Mouse (Mus musculus): ENCODE measurements at regions not wholly inside any gene's neighbourhood (a gene's known extent, or its start where the extent isn't known, plus 50 kb on each side); places are given as distances from the start of the nearest gene placed in this dataset.

- peak; percentile 17 for DNase-seq
Observed at GRCm38 (mm10) chrX:11859396-11859795, 300.8 kb downstream of the Bcor start.

- no peak for DNase-seq
Observed at GRCm38 (mm10) chrX:11861119-11861708, 298.9 kb downstream of the Bcor start.

- DNase-seq = no peak
Observed at GRCm38 (mm10) chrX:11861892-11862291, 298.3 kb downstream of the Bcor start.

GRCm38 (mm10) chrX:11863106-11863505 is 297.0 kb downstream of the Bcor start:
- no peak for DNase-seq

GRCm38 (mm10) chrX:11873913-11874312 is 286.2 kb downstream of the Bcor start:
- no peak for DNase-seq

GRCm38 (mm10) chrX:11876636-11877035 is 283.5 kb downstream of the Bcor start:
- no peak for DNase-seq

GRCm38 (mm10) chrX:11878028-11878427 is 282.1 kb downstream of the Bcor start:
- peak; percentile 21 for DNase-seq

- no peak for DNase-seq
Observed at GRCm38 (mm10) chrX:11880972-11881371, 279.2 kb downstream of the Bcor start.

- DNase-seq = no peak
Observed at GRCm38 (mm10) chrX:11883738-11884716, 276.1 kb downstream of the Bcor start.

GRCm38 (mm10) chrX:11892396-11892795 is 267.8 kb downstream of the Bcor start:
- no peak for DNase-seq

GRCm38 (mm10) chrX:11893606-11894279 is 266.4 kb downstream of the Bcor start:
- DNase-seq = no peak

- no peak for DNase-seq
Observed at GRCm38 (mm10) chrX:11894280-11894662, 265.9 kb downstream of the Bcor start.

GRCm38 (mm10) chrX:11895396-11895795 is 264.8 kb downstream of the Bcor start:
- DNase-seq = no peak

- no peak for DNase-seq
Observed at GRCm38 (mm10) chrX:11898280-11898679, 261.9 kb downstream of the Bcor start.

GRCm38 (mm10) chrX:11899051-11899450 is 261.1 kb downstream of the Bcor start:
- DNase-seq = no peak

GRCm38 (mm10) chrX:11899914-11900313 is 260.2 kb downstream of the Bcor start:
- DNase-seq = no peak

- DNase-seq = no peak
Observed at GRCm38 (mm10) chrX:11901791-11902190, 258.4 kb downstream of the Bcor start.

- DNase-seq = no peak
Observed at GRCm38 (mm10) chrX:11903116-11903700, 256.9 kb downstream of the Bcor start.

GRCm38 (mm10) chrX:11905231-11905630 is 254.9 kb downstream of the Bcor start:
- DNase-seq = no peak

- no peak for DNase-seq
Observed at GRCm38 (mm10) chrX:11907167-11907566, 253.0 kb downstream of the Bcor start.

- DNase-seq = no peak
Observed at GRCm38 (mm10) chrX:11915984-11916383, 244.2 kb downstream of the Bcor start.

GRCm38 (mm10) chrX:11920231-11920630 is 239.9 kb downstream of the Bcor start:
- no peak for DNase-seq

- DNase-seq = no peak
Observed at GRCm38 (mm10) chrX:11924639-11925302, 235.4 kb downstream of the Bcor start.
